Mouse (Mus musculus) urinary bladder, adult 2 months (tissue): Measurements from ENCODE around the gene Zfp335. TPM values are rescaled to one million over a fixed set of nuclear protein-coding genes. Genes with fewer than 3 reads are reported as not detected.
"Not testable (repeated sequence)": the region's sequence is repeated elsewhere in the genome, so short reads cannot be mapped to it uniquely, and the experiment has no call there.

Source experiments
- DNase-seq: peaks from one replicate; pipeline ENCODE4 v3.0.0; 2022; ENCODE audit warnings: low spot score
- polyA plus RNA-seq: library from polyadenylated mRNA; depleted of rRNA; stranded (reverse); fragments of >200 nt; gene quantifications from 2 replicates; pipeline ENCODE4 v1.2.3, GENCODE M21; 2012; rRNA removed

Gene Zfp335
- polyA plus RNA-seq, 1 experiment, result 15.6 TPM

GRCm38 (mm10) chr2:164866741-164867551 lies 44.6 kb downstream of the Zfp335 start:
- no peak for DNase-seq

GRCm38 (mm10) chr2:164864593-164864992 lies 47.0 kb downstream of the Zfp335 start:
- DNase-seq, result no peak

- not testable (repeated sequence) for DNase-seq
Measured at GRCm38 (mm10) chr2:164863411-164863810, 48.1 kb downstream of the Zfp335 start.

- no peak for DNase-seq
Measured at GRCm38 (mm10) chr2:164862179-164862861, 49.2 kb downstream of the Zfp335 start.

GRCm38 (mm10) chr2:164861094-164861493 lies 50.5 kb downstream of the Zfp335 start:
- no peak for DNase-seq

- no peak for DNase-seq
Measured at GRCm38 (mm10) chr2:164859640-164860432, 51.7 kb downstream of the Zfp335 start.

GRCm38 (mm10) chr2:164859155-164859554 lies 52.4 kb downstream of the Zfp335 start:
- DNase-seq, result no peak

GRCm38 (mm10) chr2:164857842-164858553 lies 53.6 kb downstream of the Zfp335 start:
- no peak for DNase-seq

GRCm38 (mm10) chr2:164857101-164857821 lies 54.3 kb downstream of the Zfp335 start, which contains the start of gene Pltp:
Pltp (minus strand) TSS chr2:164857711.
- no peak for DNase-seq

GRCm38 (mm10) chr2:164856309-164857100 lies 55.1 kb downstream of the Zfp335 start:
- DNase-seq, result no peak

GRCm38 (mm10) chr2:164855572-164855971 lies 56.0 kb downstream of the Zfp335 start:
- not testable (repeated sequence) for DNase-seq

GRCm38 (mm10) chr2:164850061-164850460 lies 61.5 kb downstream of the Zfp335 start:
- DNase-seq, result no peak

GRCm38 (mm10) chr2:164845782-164846181 lies 65.8 kb downstream of the Zfp335 start:
- DNase-seq, result no peak

Other genes starting within 250 kb of the Zfp335 start
- gene Wfdc11, start 237.7 kb downstream of the Zfp335 start, polyA plus RNA-seq, result not detected in 2 replicates
- gene Wfdc13, start 226.7 kb downstream of the Zfp335 start, polyA plus RNA-seq, result 1.1 and 1.2 TPM in 2 replicates
- gene Spint4, start 213.3 kb downstream of the Zfp335 start, polyA plus RNA-seq, result not detected in 2 replicates
- gene Spint5, start 196.5 kb downstream of the Zfp335 start, polyA plus RNA-seq, result not detected in 2 replicates
- 0.81 and 0.96 TPM in 2 replicates for gene Wfdc3, start 165.8 kb downstream of the Zfp335 start, polyA plus RNA-seq
- 36.1 and 36.7 TPM in 2 replicates for gene Dnttip1, start 165.8 kb downstream of the Zfp335 start, polyA plus RNA-seq
- gene Ube2c, start 141.9 kb downstream of the Zfp335 start, polyA plus RNA-seq, result 7.3 and 7.9 TPM in 2 replicates
- gene Tnnc2, start 131.8 kb downstream of the Zfp335 start, polyA plus RNA-seq, result 21.9 and 26.7 TPM in 2 replicates
- 24.4 and 29.0 TPM in 2 replicates for gene Snx21, start 125.9 kb downstream of the Zfp335 start, polyA plus RNA-seq
- gene Acot8, start 106.9 kb downstream of the Zfp335 start, polyA plus RNA-seq, result 37.5 and 45.7 TPM in 2 replicates
- gene Zswim3, start 106.7 kb downstream of the Zfp335 start, polyA plus RNA-seq, result 5.3 and 6.2 TPM in 2 replicates
- gene Zswim1, start 89.1 kb downstream of the Zfp335 start, polyA plus RNA-seq, result 5.4 and 8.1 TPM in 2 replicates
- 0.13 TPM in 1 of 2 replicates, not detected in the other for gene Spata25, start 83.2 kb downstream of the Zfp335 start, polyA plus RNA-seq
- gene Ctsa, start 78.9 kb downstream of the Zfp335 start, polyA plus RNA-seq, result 200 and 235 TPM in 2 replicates
- 12.5 and 15.3 TPM in 2 replicates for gene Neurl2, start 78.3 kb downstream of the Zfp335 start, polyA plus RNA-seq
- 247 and 252 TPM in 2 replicates for gene Pltp, start 54.0 kb downstream of the Zfp335 start, polyA plus RNA-seq
- gene Pcif1, start 32.5 kb downstream of the Zfp335 start, polyA plus RNA-seq, result 27.8 and 29.4 TPM in 2 replicates
- gene Mmp9, start 29.0 kb upstream of the Zfp335 start, polyA plus RNA-seq, result 13.0 and 13.5 TPM in 2 replicates
- gene Slc12a5, start 49.0 kb upstream of the Zfp335 start, polyA plus RNA-seq, result 1.0 and 1.2 TPM in 2 replicates
- gene Ncoa5, start 123.1 kb upstream of the Zfp335 start, polyA plus RNA-seq, result 30.9 and 33.6 TPM in 2 replicates
- gene Cd40, start 143.9 kb upstream of the Zfp335 start, polyA plus RNA-seq, result 8.6 and 9.5 TPM in 2 replicates
- not detected in 2 replicates for gene 1700025C18Rik, start 179.0 kb upstream of the Zfp335 start, polyA plus RNA-seq